17 mouse cellular contexts compared by ENCODE assay signal in the genomic region with DNA sequence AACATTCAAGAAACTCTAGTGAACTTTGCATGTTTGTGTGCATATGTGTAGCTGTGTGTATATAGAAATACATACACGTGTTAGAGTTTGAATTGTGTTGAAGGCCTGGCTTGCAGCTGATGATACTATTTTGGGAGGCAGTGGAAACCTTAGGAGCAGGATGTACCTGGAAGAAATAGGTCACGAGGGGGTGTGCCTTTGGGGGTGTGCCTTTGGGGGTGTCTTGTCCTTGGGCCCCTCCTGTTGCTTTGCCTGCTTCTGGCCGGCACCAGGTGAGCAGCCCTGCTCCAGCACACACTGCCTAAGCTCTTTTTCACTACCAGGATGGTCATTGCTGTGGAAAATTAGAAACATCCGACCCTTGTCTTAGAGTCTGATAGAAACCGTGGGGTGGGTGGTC.
"Had no signal": no experiment of that assay in that cellular context is flagged by ENCODE, and none has a peak within 500 bp of the region (broad histone marks: within the 10 kb centered on the region; RNA-seq: fewer than 3 reads in every experiment).

No protein-coding gene starts in this region.

- ATAC-seq: lung, postnatal 0 days; midbrain, embryonic 15.5 days had no signal

- H3K4me3 ChIP-seq: layer of hippocampus, adult 2 months; limb, embryonic 10.5 days; limb, embryonic 13.5 days; liver, embryonic 13.5 days; midbrain, embryonic 12.5 days; midbrain, embryonic 15.5 days; neural tube, embryonic 12.5 days; neural tube, embryonic 15.5 days had no signal

- H3K27me3 ChIP-seq: limb, embryonic 13.5 days; liver, embryonic 13.5 days; midbrain, embryonic 12.5 days; midbrain, embryonic 15.5 days; neural tube, embryonic 12.5 days; neural tube, embryonic 15.5 days had no signal

- H3K27ac ChIP-seq: layer of hippocampus, adult 2 months; limb, embryonic 10.5 days; limb, embryonic 13.5 days; liver, embryonic 13.5 days; macrophage; midbrain, embryonic 12.5 days; midbrain, embryonic 15.5 days; neural tube, embryonic 12.5 days; stomach, postnatal 0 days had no signal

- H3K9me3 ChIP-seq: limb, embryonic 10.5 days; limb, embryonic 13.5 days; liver, embryonic 13.5 days; midbrain, embryonic 12.5 days; midbrain, embryonic 15.5 days; neural tube, embryonic 12.5 days; neural tube, embryonic 15.5 days had no signal

- H3K9ac ChIP-seq: limb, embryonic 13.5 days; liver, embryonic 13.5 days; lung, embryonic 14.5 days; midbrain, embryonic 12.5 days; midbrain, embryonic 15.5 days; neural tube, embryonic 12.5 days; neural tube, embryonic 15.5 days had no signal

- H3K36me3 ChIP-seq: limb, embryonic 10.5 days; limb, embryonic 13.5 days; liver, embryonic 13.5 days; midbrain, embryonic 12.5 days; midbrain, embryonic 15.5 days; neural tube, embryonic 12.5 days; neural tube, embryonic 15.5 days had no signal

- H3K4me2 ChIP-seq: limb, embryonic 13.5 days; liver, embryonic 13.5 days; lung, embryonic 14.5 days; midbrain, embryonic 12.5 days; midbrain, embryonic 15.5 days; neural tube, embryonic 12.5 days; neural tube, embryonic 15.5 days had no signal

- DNase-seq: kidney, adult 9 months; kidney, postnatal 25 days; liver, embryonic 13.5 days; lung, embryonic 14.5 days; thymus, adult 2 months; thymus, postnatal 14 days; thymus, postnatal 4 days had no signal

- H3K4me1 ChIP-seq: liver, embryonic 13.5 days had no signal
